Mouse (Mus musculus) MEL-GATA-1-ER (cell line): ENCODE data around the gene Oxtr.

Source experiments
- DNase-seq: peaks from one replicate; pipeline ENCODE4 v3.0.0-alpha.2; 2012; ENCODE audit warnings: low read depth; ENCODE audit errors: extremely low read depth

The Oxtr gene

DNA sequence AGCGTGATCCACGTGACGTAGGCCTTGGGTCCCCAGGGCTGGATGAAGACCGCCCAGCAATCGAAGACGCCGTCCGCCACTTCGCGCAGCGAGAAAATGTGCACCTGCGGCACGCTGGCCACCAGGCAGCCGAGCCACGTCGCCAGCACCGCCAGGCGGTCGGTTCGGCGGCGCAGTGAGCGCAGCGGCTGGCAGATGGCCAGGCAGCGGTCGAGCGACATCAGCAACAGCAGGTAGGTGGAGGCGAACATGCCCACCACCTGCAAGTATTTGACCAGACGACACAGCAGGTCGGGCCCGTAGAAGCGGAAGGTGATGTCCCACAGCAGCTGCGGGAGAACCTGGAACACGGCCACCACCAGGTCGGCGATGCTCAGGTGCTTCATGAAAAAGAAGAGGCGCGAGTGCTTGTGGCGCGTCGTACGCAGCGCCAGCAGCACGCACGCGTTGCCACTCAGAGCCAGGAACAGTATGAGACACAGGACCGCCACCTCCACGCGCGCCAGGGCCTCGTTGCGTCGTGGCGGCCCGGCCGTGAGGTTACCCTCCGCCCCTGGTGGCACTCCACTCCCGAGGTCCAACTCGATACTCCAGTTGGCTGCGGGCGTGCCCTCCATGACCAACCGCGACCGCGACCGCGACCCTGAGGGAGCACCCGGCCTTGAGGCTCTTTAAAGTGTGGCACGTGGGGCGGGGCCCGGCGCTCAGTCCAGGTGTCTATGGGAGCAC is 398 bp downstream of the Oxtr start:
- no peak for DNase-seq

DNA sequence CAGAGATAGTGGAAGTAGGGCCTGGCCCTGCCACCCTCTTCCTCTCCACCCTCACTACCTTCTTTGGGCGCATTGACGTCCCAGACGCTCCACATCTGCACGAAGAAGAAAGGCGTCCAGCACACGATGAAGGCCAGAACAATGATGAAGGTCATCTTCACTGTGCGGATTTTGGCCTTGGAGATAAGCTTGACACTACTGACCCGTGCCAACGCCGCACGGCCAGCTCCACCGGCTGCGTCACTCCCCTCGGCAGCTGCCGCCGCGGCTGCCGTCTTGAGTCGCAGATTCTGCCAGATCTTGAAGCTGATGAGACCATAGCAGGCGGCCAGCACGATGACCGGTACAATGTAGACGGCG is 942 bp downstream of the Oxtr start:
- DNase-seq = no peak

DNA sequence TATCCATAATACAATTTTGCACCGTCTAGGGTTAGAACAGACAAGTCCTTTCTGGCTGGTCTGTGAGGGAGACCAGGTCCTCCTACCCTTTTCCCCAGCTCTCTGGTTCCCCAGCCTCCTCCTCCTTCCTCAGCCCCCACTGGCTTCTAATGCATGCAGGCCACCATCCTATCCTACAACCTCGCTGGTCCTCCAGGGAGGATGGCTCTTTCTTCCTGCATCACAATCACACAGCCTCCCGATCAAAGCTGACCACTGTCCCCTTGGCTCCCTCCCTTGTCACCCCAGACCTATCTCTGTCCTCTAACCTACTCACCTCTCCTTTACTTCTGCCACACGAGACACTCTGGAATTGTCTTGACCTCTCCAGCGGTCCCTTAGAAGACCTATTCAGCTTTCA is 1.8 kb downstream of the Oxtr start:
- no peak for DNase-seq

GRCm38 (mm10) chr6:112484316-112484715 is 5.4 kb downstream of the Oxtr start:
- no peak for DNase-seq

DNA sequence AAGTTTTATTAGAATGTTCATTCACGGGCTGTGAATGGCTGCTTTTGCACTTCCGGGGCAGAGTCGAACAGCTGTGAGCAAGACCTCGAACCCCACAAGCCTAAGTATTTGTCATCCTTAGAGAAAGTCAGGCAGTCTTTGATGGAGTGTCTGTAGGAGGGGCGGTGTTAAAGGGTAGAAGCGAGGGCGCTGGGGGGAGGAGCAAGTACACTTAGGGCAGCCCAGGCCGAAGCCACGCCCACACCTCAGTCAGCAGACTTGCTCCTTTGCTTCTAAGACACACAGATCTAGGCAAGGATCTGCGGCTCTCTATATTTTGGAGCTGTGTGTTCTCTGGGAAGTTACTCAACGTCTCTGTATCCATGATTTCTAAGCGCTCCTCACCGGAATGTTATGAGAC is 9.9 kb downstream of the Oxtr start:
- DNase-seq = no peak

DNA sequence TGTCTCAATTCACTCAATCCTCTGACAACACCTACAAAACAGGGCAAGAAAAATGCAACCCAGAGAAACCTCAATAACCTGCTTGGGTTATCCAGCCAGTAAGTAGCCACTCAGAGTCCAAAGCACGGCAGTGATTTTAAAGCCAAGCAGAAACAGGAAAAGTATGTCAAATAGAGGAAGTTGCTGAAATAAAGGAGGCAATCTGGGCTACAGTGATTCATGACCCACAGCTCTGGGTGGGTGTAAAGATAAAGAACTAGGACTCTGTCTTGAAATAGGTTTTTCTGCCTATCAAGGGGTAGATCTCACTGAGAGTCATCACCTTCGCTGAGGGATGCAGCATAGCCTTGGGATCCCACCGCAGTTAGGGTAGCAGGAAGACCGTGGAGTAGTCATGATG is 18.1 kb downstream of the Oxtr start:
- no peak for DNase-seq

- DNase-seq = no peak
These were observed 23.7 kb downstream of the Oxtr start for GRCm38 (mm10) chr6:112466001-112466400.

- DNase-seq = no peak
These were observed 24.3 kb downstream of the Oxtr start for GRCm38 (mm10) chr6:112465441-112465840.

- no peak for DNase-seq
These were observed 26.4 kb downstream of the Oxtr start for GRCm38 (mm10) chr6:112463331-112463730.

DNA sequence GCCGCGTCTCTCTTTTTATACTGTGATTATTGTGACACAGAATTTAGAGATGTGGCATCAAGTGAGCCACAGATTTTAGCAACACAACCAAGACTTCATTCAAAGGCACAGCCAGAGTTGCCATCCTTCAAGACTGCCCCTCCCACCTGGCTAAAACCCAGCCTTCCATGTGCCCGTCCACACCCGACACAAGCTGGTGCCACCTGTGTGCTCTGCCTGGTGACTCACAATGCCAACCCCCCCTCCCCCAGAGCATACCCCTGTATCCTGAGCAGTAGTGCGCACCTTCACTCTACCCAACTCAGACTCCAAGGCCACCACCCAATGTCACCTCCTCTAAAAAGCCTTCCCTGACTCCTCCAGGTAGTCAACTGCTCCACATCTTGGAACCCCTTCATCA is 28.3 kb downstream of the Oxtr start:
- no peak for DNase-seq

GRCm38 (mm10) chr6:112459341-112459749 is 30.4 kb downstream of the Oxtr start, which contains the start of gene Cav3:
TSS of gene Cav3 (plus strand) at chr6:112459505.
- DNase-seq = no peak

GRCm38 (mm10) chr6:112445675-112446074 is 44.1 kb downstream of the Oxtr start:
- no peak for DNase-seq

- no peak for DNase-seq
These were observed 63.6 kb downstream of the Oxtr start for GRCm38 (mm10) chr6:112426018-112426732.

GRCm38 (mm10) chr6:112423746-112424501 is 65.8 kb downstream of the Oxtr start:
- DNase-seq = no peak
